ENCODE assay signal across 8 mouse cellular contexts in the genomic region with DNA sequence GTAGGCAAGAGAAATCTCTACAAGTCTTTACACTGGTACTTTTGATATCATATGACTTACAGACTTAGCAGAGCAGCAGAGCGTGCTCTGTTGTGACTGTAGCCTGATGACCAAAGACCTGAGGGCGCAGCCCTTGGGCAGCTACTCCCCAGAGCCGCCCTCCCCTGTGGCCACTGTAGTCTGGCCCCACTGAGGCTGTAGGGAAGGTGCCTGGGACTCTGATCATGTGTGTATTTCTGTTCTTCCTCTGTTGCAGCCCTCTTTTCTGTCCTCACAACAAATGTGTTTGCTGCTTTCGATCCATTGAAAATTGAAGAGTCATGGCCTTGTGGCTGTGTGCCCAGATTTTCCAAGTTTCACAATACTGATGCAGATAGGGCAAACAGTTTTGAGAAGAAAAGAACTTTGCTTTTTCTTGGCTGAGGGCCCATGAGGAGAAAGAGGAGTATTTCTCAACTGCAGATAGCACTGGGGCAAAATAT. TPM values are rescaled to one million over a fixed set of nuclear protein-coding genes. Genes with fewer than 3 reads are reported as not detected.
DNase-seq lines count a peak whose midpoint lies in the region; ATAC-seq and TF ChIP-seq lines count a peak whose summit lies in the region.

No protein-coding gene starts in this region.

- peaks cover 39% of the 10 kb centered on the region for H3K4me1 ChIP-seq in forebrain, embryonic 10.5 days
- H3K4me1 ChIP-seq in heart, postnatal 0 days (ENCODE audit: control insufficient read depth, insufficient read depth): peaks cover 8% of the 10 kb centered on the region; the same call in 1 of the 2 replicates
- peaks cover 15% of the 10 kb centered on the region for H3K4me1 ChIP-seq in stomach, embryonic 16.5 days (ENCODE audit: control insufficient read depth, insufficient read depth, low read length)

- peak; percentile 92 for DNase-seq in adrenal gland, adult 2 months
- no peak for DNase-seq in forebrain, embryonic 10.5 days (ENCODE audit: extremely low spot score, low spot score)
- peak; percentile 38 for DNase-seq in heart, postnatal 0 days (ENCODE audit: low spot score)
- peak; percentile 74 for DNase-seq in kidney, postnatal 14 days
- peak; percentile 77 to 86 for DNase-seq in lung, postnatal 4 days
- DNase-seq in left cerebral cortex, adult 2 months (ENCODE audit: extremely low spot score in 1 of 2, low spot score in 2 of 2): no peak
- no peak for DNase-seq in thymus, postnatal 4 days

- no peak for TF ChIP-seq EP300 in heart, postnatal 0 days (IDR thresholded peaks at IDR 0.05; ENCODE audit: low read depth)

- H3K27ac ChIP-seq in forebrain, embryonic 10.5 days: peak overlapping the region; percentile 84; the same call in 1 of the 2 replicates
- H3K27ac ChIP-seq in heart, postnatal 0 days (ENCODE audit: low read depth): peak overlapping the region; percentile 68
- H3K27ac ChIP-seq in stomach, embryonic 16.5 days (ENCODE audit: low read length): peak overlapping the region; percentile 88
- H3K27ac ChIP-seq in left cerebral cortex, adult 2 months: no peak overlapping the region

- 80% methylated on average over 4 of the region's 4 CpGs for WGBS in forebrain, embryonic 10.5 days
- 39% methylated on average over 4 of the region's 4 CpGs for WGBS in heart, postnatal 0 days
- 34% methylated on average over 4 of the region's 4 CpGs for WGBS in stomach, embryonic 16.5 days

- peak overlapping the region; percentile 56 for H3K4me3 ChIP-seq in forebrain, embryonic 10.5 days
- H3K4me3 ChIP-seq in heart, postnatal 0 days (ENCODE audit: low read depth, low read length): peak overlapping the region; percentile 53
- H3K4me3 ChIP-seq in stomach, embryonic 16.5 days (replicated peaks; ENCODE audit: low read length): peak overlapping the region; percentile 62
- H3K4me3 ChIP-seq in left cerebral cortex, adult 2 months: no peak overlapping the region

- peak overlapping the region; percentile 61 for H3K9ac ChIP-seq in heart, postnatal 0 days (replicated peaks; ENCODE audit: low read depth, low read length)
- H3K9ac ChIP-seq in stomach, embryonic 16.5 days (ENCODE audit: low read length): peak overlapping the region; percentile 76

- intact Hi-C loops in left cerebral cortex, adult 2 months (cut with DNase I): no loop called here

- no peaks in the 10 kb centered on the region for H3K27me3 ChIP-seq in forebrain, embryonic 10.5 days (ENCODE audit: poor library complexity, severe bottlenecking)
- H3K27me3 ChIP-seq in heart, postnatal 0 days (ENCODE audit: control insufficient read depth, insufficient read depth, low read length): no peaks in the 10 kb centered on the region
- no peaks in the 10 kb centered on the region for H3K27me3 ChIP-seq in stomach, embryonic 16.5 days (ENCODE audit: control insufficient read depth, insufficient read depth, low read length)

- peak overlapping the region; percentile 68 for H3K4me2 ChIP-seq in heart, postnatal 0 days (ENCODE audit: low read depth, low read length)
- H3K4me2 ChIP-seq in stomach, embryonic 16.5 days (ENCODE audit: low read depth, low read length): peak overlapping the region; percentile 76

- no peaks in the 10 kb centered on the region for H3K36me3 ChIP-seq in forebrain, embryonic 10.5 days (replicated peaks)
- no peaks in the 10 kb centered on the region for H3K36me3 ChIP-seq in heart, postnatal 0 days (replicated peaks; ENCODE audit: control insufficient read depth, insufficient read depth, low read length)
- no peaks in the 10 kb centered on the region for H3K36me3 ChIP-seq in stomach, embryonic 16.5 days (ENCODE audit: control insufficient read depth, insufficient read depth, low read length)

- H3K9me3 ChIP-seq in forebrain, embryonic 10.5 days: no peaks in the 10 kb centered on the region
- H3K9me3 ChIP-seq in heart, postnatal 0 days (replicated peaks; ENCODE audit: control insufficient read depth, low read length): no peaks in the 10 kb centered on the region
- H3K9me3 ChIP-seq in stomach, embryonic 16.5 days (replicated peaks; ENCODE audit: control insufficient read depth, low read length): no peaks in the 10 kb centered on the region

- no peak for TF ChIP-seq CTCF in heart, postnatal 0 days (IDR thresholded peaks at IDR 0.05; ENCODE audit: low read depth)
- TF ChIP-seq CTCF in left cerebral cortex, adult 2 months (IDR thresholded peaks at IDR 0.05): no peak

- ATAC-seq in heart, postnatal 0 days (ENCODE audit: insufficient read depth, low read depth): peak; percentile 64
- ATAC-seq in stomach, embryonic 16.5 days (ENCODE audit: insufficient read depth, low FRiP score): peak; percentile 45; the same call in 1 of the 2 replicates

RNA-seq across cellular contexts. Expression of gene Mgst1, which starts 1.0 kb away (rescaled TPM):
- total RNA-seq in adrenal gland, adult 2 months (2021): 1,000 to 10,000 TPM; 1,146 to 3,232 TPM
- 1,083 and 2,266 TPM in 2 replicates for polyA plus RNA-seq in adrenal gland, adult 2 months (2012; rRNA removed)
- polyA plus RNA-seq in forebrain, embryonic 10.5 days (2016; fragmentation: Nextera tagmentation; extraction: Ambion mirVana): 57.1 and 58.9 TPM in 2 replicates
- 62.2 and 89.9 TPM in 2 replicates for total RNA-seq in heart, postnatal 0 days (2014; rRNA removed; ENCODE audit: low replicate concordance)
- polyA plus RNA-seq in heart, postnatal 0 days (2015; fragmentation: Nextera tagmentation; extraction: Ambion mirVana): 117 and 143 TPM in 2 replicates
- polyA plus RNA-seq in stomach, embryonic 16.5 days (2015; fragmentation: Nextera tagmentation; extraction: Ambion mirVana): 247 and 281 TPM in 2 replicates
- total RNA-seq in left cerebral cortex, adult 2 months (2021): 1 to 10 TPM; 8.6 to 9.6 TPM

Comparison
In these comparisons a context has a peak if more than half of its experiments do, and no peak if none do; other contexts are left out.
1. DNase-seq: peak in adrenal gland, adult 2 months (single experiment), heart, postnatal 0 days (single experiment), kidney, postnatal 14 days (single experiment) and lung, postnatal 4 days (2 of 2); none in forebrain, embryonic 10.5 days (single experiment), left cerebral cortex, adult 2 months (0 of 2) and thymus, postnatal 4 days (single experiment).